Mouse (Mus musculus): ENCODE measurements around the gene Gprc5c. TPM values are rescaled to one million over a fixed set of nuclear protein-coding genes. Genes with fewer than 3 reads are reported as not detected.

The Gprc5c gene
- 17.7 and 18.3 TPM in 2 replicates for polyA plus RNA-seq (2014; fragmentation: Nextera tagmentation; extraction: Ambion mirVana)

- H3K4me1 ChIP-seq (replicated peaks; ENCODE audit: control insufficient read depth, insufficient read depth, low read length) = peaks cover 16% of the 10 kb centered on the region
Observed at GRCm38 (mm10) chr11:114850452-114851268, at the start of gene Gprc5c. Gprc5c (plus strand) TSS chr11:114851152.

GRCm38 (mm10) chr11:114801906-114802305 is 49.0 kb upstream of the Gprc5c start:
- Histone ChIP-seq H3K4me2 (replicated peaks; ENCODE audit: low read depth, low read length) (no peak overlapping the region), H3K27ac (ENCODE audit: low read depth, low read length) (no peak overlapping the region), H3K4me1 (replicated peaks; ENCODE audit: control insufficient read depth, insufficient read depth, low read length) (peaks cover 18% of the 10 kb centered on the region), H3K36me3 (ENCODE audit: control insufficient read depth, insufficient read depth, low read length) (no peaks in the 10 kb centered on the region), H3K9ac (ENCODE audit: low read depth, low read length) (no peak overlapping the region), H3K4me3 (ENCODE audit: low read depth, low read length) (no peak overlapping the region), H3K27me3 (ENCODE audit: control insufficient read depth, insufficient read depth, low read length) (no peaks in the 10 kb centered on the region), H3K9me3 (ENCODE audit: control insufficient read depth, low read length) (no peaks in the 10 kb centered on the region)
- WGBS = 93% methylated on average over 1 of the region's 1 CpGs
- ATAC-seq (ENCODE audit: low FRiP score) (no peak), DNase-seq (ENCODE audit: low spot score) (no peak)

More at GRCm38 (mm10) chr11:114850452-114851268, at the start of gene Gprc5c:
- ATAC-seq (ENCODE audit: low FRiP score) = peak; percentile 27; the same call in 1 of the 2 replicates
- 2% methylated on average over 33 of the region's 43 CpGs for WGBS
- Histone ChIP-seq H3K4me2 (replicated peaks; ENCODE audit: low read depth, low read length) (peak within 1 kb of the TSS; percentile 96), H3K4me3 (ENCODE audit: low read depth, low read length) (peak within 1 kb of the TSS; percentile 58), H3K27me3 (ENCODE audit: control insufficient read depth, insufficient read depth, low read length) (peaks cover 46% of the 10 kb centered on the region), H3K27ac (ENCODE audit: low read depth, low read length) (peak within 1 kb of the TSS; percentile 39; the same call in 1 of the 2 replicates), H3K36me3 (ENCODE audit: control insufficient read depth, insufficient read depth, low read length) (no peaks in the 10 kb centered on the region), H3K9ac (ENCODE audit: low read depth, low read length) (peak within 1 kb of the TSS; percentile 34), H3K9me3 (ENCODE audit: control insufficient read depth, low read length) (no peaks in the 10 kb centered on the region)
- DNase-seq (ENCODE audit: low spot score) = peak; percentile 64

GRCm38 (mm10) chr11:114802540-114803267 is 48.2 kb upstream of the Gprc5c start:
- Histone ChIP-seq H3K4me1 (replicated peaks; ENCODE audit: control insufficient read depth, insufficient read depth, low read length) (peaks cover 24% of the 10 kb centered on the region), H3K9me3 (ENCODE audit: control insufficient read depth, low read length) (no peaks in the 10 kb centered on the region), H3K36me3 (ENCODE audit: control insufficient read depth, insufficient read depth, low read length) (no peaks in the 10 kb centered on the region), H3K4me2 (replicated peaks; ENCODE audit: low read depth, low read length) (no peak overlapping the region), H3K4me3 (ENCODE audit: low read depth, low read length) (no peak overlapping the region), H3K9ac (ENCODE audit: low read depth, low read length) (0 out of 2 replicates have a peak overlapping the region, but pooled peaks have one; percentile 7), H3K27me3 (ENCODE audit: control insufficient read depth, insufficient read depth, low read length) (no peaks in the 10 kb centered on the region), H3K27ac (ENCODE audit: low read depth, low read length) (no peak overlapping the region)
- 57% methylated on average over 15 of the region's 15 CpGs for WGBS
- no peak for DNase-seq (ENCODE audit: low spot score)
- ATAC-seq (ENCODE audit: low FRiP score) = no peak

GRCm38 (mm10) chr11:114803990-114804389 is 47.0 kb upstream of the Gprc5c start:
- ATAC-seq (ENCODE audit: low FRiP score) = peak; percentile 55
- 16% methylated on average over 8 of the region's 8 CpGs for WGBS

GRCm38 (mm10) chr11:114807025-114807424 is 43.9 kb upstream of the Gprc5c start:
- ATAC-seq (ENCODE audit: low FRiP score) (peak; percentile 24; the same call in 1 of the 2 replicates), DNase-seq (ENCODE audit: low spot score) (no peak)
- Histone ChIP-seq H3K4me1 (replicated peaks; ENCODE audit: control insufficient read depth, insufficient read depth, low read length) (peaks cover 27% of the 10 kb centered on the region), H3K9me3 (ENCODE audit: control insufficient read depth, low read length) (no peaks in the 10 kb centered on the region), H3K27ac (ENCODE audit: low read depth, low read length) (peak overlapping the region; percentile 71), H3K36me3 (ENCODE audit: control insufficient read depth, insufficient read depth, low read length) (no peaks in the 10 kb centered on the region), H3K9ac (ENCODE audit: low read depth, low read length) (no peak overlapping the region), H3K4me2 (replicated peaks; ENCODE audit: low read depth, low read length) (no peak overlapping the region), H3K27me3 (ENCODE audit: control insufficient read depth, insufficient read depth, low read length) (no peaks in the 10 kb centered on the region), H3K4me3 (ENCODE audit: low read depth, low read length) (no peak overlapping the region)
- 54% methylated on average over 2 of the region's 2 CpGs for WGBS

More at GRCm38 (mm10) chr11:114803990-114804389, 47.0 kb upstream of the Gprc5c start:
- Histone ChIP-seq H3K9me3 (ENCODE audit: control insufficient read depth, low read length) (no peaks in the 10 kb centered on the region), H3K36me3 (ENCODE audit: control insufficient read depth, insufficient read depth, low read length) (no peaks in the 10 kb centered on the region), H3K9ac (ENCODE audit: low read depth, low read length) (no peak overlapping the region), H3K4me3 (ENCODE audit: low read depth, low read length) (no peak overlapping the region), H3K4me2 (replicated peaks; ENCODE audit: low read depth, low read length) (no peak overlapping the region), H3K4me1 (replicated peaks; ENCODE audit: control insufficient read depth, insufficient read depth, low read length) (peaks cover 27% of the 10 kb centered on the region), H3K27ac (ENCODE audit: low read depth, low read length) (peak overlapping the region; percentile 33; the same call in 1 of the 2 replicates), H3K27me3 (ENCODE audit: control insufficient read depth, insufficient read depth, low read length) (no peaks in the 10 kb centered on the region)
- DNase-seq (ENCODE audit: low spot score) = no peak

GRCm38 (mm10) chr11:114807686-114808427 is 43.1 kb upstream of the Gprc5c start:
- WGBS = 22% methylated on average over 14 of the region's 14 CpGs
- Histone ChIP-seq H3K4me2 (replicated peaks; ENCODE audit: low read depth, low read length) (no peak overlapping the region), H3K27ac (ENCODE audit: low read depth, low read length) (peak overlapping the region; percentile 71), H3K9ac (ENCODE audit: low read depth, low read length) (no peak overlapping the region), H3K9me3 (ENCODE audit: control insufficient read depth, low read length) (no peaks in the 10 kb centered on the region), H3K27me3 (ENCODE audit: control insufficient read depth, insufficient read depth, low read length) (no peaks in the 10 kb centered on the region), H3K36me3 (ENCODE audit: control insufficient read depth, insufficient read depth, low read length) (no peaks in the 10 kb centered on the region), H3K4me3 (ENCODE audit: low read depth, low read length) (no peak overlapping the region), H3K4me1 (replicated peaks; ENCODE audit: control insufficient read depth, insufficient read depth, low read length) (peaks cover 27% of the 10 kb centered on the region)
- ATAC-seq (ENCODE audit: low FRiP score) (peak; percentile 45), DNase-seq (ENCODE audit: low spot score) (no peak)

GRCm38 (mm10) chr11:114809371-114809770 is 41.6 kb upstream of the Gprc5c start:
- Histone ChIP-seq H3K9me3 (ENCODE audit: control insufficient read depth, low read length) (no peaks in the 10 kb centered on the region), H3K27me3 (ENCODE audit: control insufficient read depth, insufficient read depth, low read length) (no peaks in the 10 kb centered on the region), H3K36me3 (ENCODE audit: control insufficient read depth, insufficient read depth, low read length) (no peaks in the 10 kb centered on the region), H3K4me1 (replicated peaks; ENCODE audit: control insufficient read depth, insufficient read depth, low read length) (peaks cover 17% of the 10 kb centered on the region), H3K4me2 (replicated peaks; ENCODE audit: low read depth, low read length) (no peak overlapping the region), H3K4me3 (ENCODE audit: low read depth, low read length) (no peak overlapping the region), H3K9ac (ENCODE audit: low read depth, low read length) (no peak overlapping the region), H3K27ac (ENCODE audit: low read depth, low read length) (no peak overlapping the region)
- ATAC-seq (ENCODE audit: low FRiP score) (no peak), DNase-seq (ENCODE audit: low spot score) (no peak)
- WGBS = 88% methylated on average over 1 of the region's 1 CpGs

- Histone ChIP-seq H3K4me1 (replicated peaks; ENCODE audit: control insufficient read depth, insufficient read depth, low read length) (peaks cover 16% of the 10 kb centered on the region; the same call in 1 of the 2 replicates), H3K9ac (ENCODE audit: low read depth, low read length) (no peak overlapping the region), H3K4me2 (replicated peaks; ENCODE audit: low read depth, low read length) (no peak overlapping the region), H3K9me3 (ENCODE audit: control insufficient read depth, low read length) (no peaks in the 10 kb centered on the region), H3K36me3 (ENCODE audit: control insufficient read depth, insufficient read depth, low read length) (no peaks in the 10 kb centered on the region), H3K27ac (ENCODE audit: low read depth, low read length) (no peak overlapping the region), H3K27me3 (ENCODE audit: control insufficient read depth, insufficient read depth, low read length) (no peaks in the 10 kb centered on the region), H3K4me3 (ENCODE audit: low read depth, low read length) (no peak overlapping the region)
- WGBS = 32% methylated on average over 4 of the region's 4 CpGs
- ATAC-seq (ENCODE audit: low FRiP score) (no peak), DNase-seq (ENCODE audit: low spot score) (no peak)
Observed at GRCm38 (mm10) chr11:114810344-114810743, 40.6 kb upstream of the Gprc5c start.

All from hindbrain, embryonic 11.5 days (tissue).